Mouse (Mus musculus) ovary, adult 10 weeks (tissue): Measurements from ENCODE around the gene Srrm2. TPM values are rescaled to one million over a fixed set of nuclear protein-coding genes. Genes with fewer than 3 reads are reported as not detected.

Experiments
- polyA plus RNA-seq: library from polyadenylated mRNA; stranded (reverse); fragments of 350-450 nt; fragmentation: Illumina TruSeq; extraction: RNeasy Lipid Tissue Mini Kit (QIAGEN cat#74804); gene quantifications from one replicate; pipeline ENCODE4 v1.2.3, GENCODE M21; 2014

Gene Srrm2
- 111 TPM for polyA plus RNA-seq

DNA sequence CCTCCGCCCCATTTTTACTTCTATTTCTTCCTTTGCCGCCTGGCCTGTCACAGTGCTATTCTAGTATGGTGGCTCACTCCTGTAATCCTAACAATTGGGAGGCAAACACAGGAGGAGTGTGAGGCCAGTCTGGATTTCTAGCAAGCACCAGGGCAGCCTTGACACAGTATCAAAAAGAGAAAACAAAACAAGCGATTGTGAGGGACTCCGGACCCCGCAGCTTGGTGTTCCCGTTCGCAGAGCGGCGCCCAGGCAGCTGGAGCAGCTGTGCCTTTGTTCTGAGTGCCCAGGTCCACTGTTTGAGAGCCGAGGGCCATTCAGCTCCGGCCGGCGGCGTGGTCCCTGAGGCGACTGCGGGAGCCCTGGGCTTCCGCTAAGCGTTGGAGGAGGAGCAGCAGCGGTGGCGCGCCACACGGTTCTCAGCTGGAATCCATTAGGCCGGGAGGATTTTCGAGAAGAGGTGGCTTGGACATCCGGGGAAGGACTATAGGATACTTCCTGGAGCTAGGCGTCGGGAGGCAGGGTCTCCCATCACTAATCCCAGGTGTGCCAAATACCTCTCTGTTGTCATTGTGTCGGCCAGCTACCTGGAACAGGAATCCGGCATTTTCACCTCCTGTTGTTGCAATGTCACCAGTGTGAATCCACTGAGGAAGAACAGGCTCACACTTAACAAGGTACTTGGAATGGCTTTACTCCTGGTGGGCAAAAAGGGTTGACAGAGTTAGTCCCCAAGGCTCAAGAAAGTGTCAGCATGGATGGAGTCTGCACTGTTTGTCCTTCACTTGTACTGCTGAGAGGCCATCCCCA, at the start of gene Srrm2:
Gene Srrm2 (plus strand): TSS at position 264 of the 810 bp plus-strand sequence.

DNA sequence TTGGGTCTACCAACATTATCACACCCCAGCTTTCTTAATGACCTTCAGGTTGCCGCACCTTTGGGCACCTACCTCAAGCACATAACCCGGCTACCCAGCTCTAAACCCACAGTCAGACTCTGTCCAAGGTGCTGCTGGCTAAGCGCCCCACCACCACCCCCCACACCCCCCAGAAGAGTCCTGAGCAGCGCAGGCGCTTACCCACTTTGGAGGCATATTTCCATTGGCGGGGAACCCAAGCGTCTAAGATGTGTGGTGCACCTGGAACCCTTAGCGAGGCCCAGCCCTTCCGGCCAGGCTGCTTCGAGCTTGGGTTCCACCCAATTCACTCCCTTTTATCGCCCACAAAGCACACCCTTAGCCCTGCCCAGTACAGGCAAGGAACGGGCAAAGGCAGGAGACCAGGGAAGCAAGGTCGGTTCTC, 49.7 kb upstream of the Srrm2 start, which contains the start of gene Paqr4:
Gene Paqr4 (minus strand): TSS at position 270 of the 424 bp plus-strand sequence.

GRCm38 (mm10) chr17:23745301-23746251, 44.8 kb upstream of the Srrm2 start, which contains the start of gene Kremen2:
Gene Kremen2 (minus strand): TSS chr17:23745833.

DNA sequence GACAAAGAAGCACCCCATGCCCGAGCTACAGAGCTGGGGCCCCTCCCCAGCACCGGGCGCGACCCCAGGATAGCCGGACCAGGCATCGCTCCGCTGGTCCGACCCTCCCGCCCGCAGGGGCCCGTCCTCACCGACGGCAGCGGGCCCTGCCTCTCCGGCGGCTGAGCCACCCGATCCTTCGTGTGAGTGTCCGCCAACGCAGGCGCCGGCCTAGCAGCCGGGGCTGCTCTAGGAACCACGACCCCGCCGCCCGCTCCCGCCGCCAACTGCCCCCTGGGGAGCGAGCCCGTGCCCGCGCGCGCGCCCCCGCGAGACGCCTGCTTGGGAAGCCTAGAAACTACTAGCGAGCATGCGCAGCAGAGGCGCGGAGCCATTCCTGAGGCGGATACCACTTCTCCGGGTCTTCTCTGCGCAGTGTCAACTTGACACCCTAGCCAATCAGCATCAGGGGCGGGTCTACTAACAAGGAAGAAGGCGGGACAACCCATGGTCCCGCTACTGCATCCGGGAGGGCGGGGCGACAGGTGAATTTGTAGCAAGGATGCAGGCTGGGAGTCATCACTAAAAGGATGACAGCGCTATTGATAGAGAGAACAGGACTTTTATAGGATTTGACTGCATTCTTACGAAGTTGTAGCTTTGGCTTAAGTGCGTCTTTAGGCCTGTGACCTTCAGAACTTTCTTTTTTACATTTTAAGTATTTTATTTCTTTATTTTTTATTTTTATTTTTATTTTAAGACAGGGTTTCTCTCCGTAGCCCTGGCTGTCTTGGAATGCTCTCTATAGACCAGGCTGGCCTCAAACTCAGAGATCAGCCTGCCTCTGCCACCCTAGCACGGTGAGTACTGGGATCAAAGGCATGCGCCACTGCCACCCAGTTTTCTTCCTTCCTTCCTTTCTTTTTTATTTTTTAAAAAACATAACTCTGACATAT, 18.8 kb upstream of the Srrm2 start, which contains the start of gene Flywch1:
Gene Flywch1 (minus strand): TSS at position 319 of the 935 bp plus-strand sequence.

GRCm38 (mm10) chr17:23785561-23786471, 4.5 kb upstream of the Srrm2 start, which contains the start of gene Flywch2:
Gene Flywch2 (minus strand): TSS chr17:23786081.

GRCm38 (mm10) chr17:23829064-23829619, 38.8 kb downstream of the Srrm2 start, which contains the start of gene Elob:
Gene Elob (minus strand): TSS chr17:23829136.

GRCm38 (mm10) chr17:23836006-23836575, 45.8 kb downstream of the Srrm2 start, which contains the start of gene Prss33:
Gene Prss33 (minus strand): TSS chr17:23836056.

GRCm38 (mm10) chr17:23843812-23844273, 53.5 kb downstream of the Srrm2 start, which contains the start of the genes Prss32 and Prss41:
Gene Prss32 (plus strand): TSS chr17:23843855.
Gene Prss41 (minus strand): TSS chr17:23844172.

GRCm38 (mm10) chr17:23867756-23868155, 77.4 kb downstream of the Srrm2 start, which contains the start of gene Prss21:
Gene Prss21 (plus strand): TSS chr17:23868056.

Other genes with a start within 250 kb of the Srrm2 start
- gene Zfp213, start 226.3 kb upstream of the Srrm2 start, polyA plus RNA-seq = 1.5 TPM
- gene Zfp13, start 191.0 kb upstream of the Srrm2 start, polyA plus RNA-seq = not detected
- not detected for gene Zscan10, start 189.7 kb upstream of the Srrm2 start, polyA plus RNA-seq
- 0.26 TPM for gene Mmp25, start 145.3 kb upstream of the Srrm2 start, polyA plus RNA-seq
- not detected for gene Bicdl2, start 130.0 kb upstream of the Srrm2 start, polyA plus RNA-seq
- 3.5 TPM for gene Hcfc1r1, start 116.9 kb upstream of the Srrm2 start, polyA plus RNA-seq
- 3.6 TPM for gene Thoc6, start 116.7 kb upstream of the Srrm2 start, polyA plus RNA-seq
- not detected for gene Tnfrsf12a, start 113.1 kb upstream of the Srrm2 start, polyA plus RNA-seq
- not detected for gene Cldn6, start 111.3 kb upstream of the Srrm2 start, polyA plus RNA-seq
- gene Cldn9, start 106.5 kb upstream of the Srrm2 start, polyA plus RNA-seq = not detected
- not detected for gene 1520401A03Rik, start 67.7 kb upstream of the Srrm2 start, polyA plus RNA-seq
- 0.46 TPM for gene Pkmyt1, start 64.2 kb upstream of the Srrm2 start, polyA plus RNA-seq
- 2.0 TPM for gene Paqr4, start 49.7 kb upstream of the Srrm2 start, polyA plus RNA-seq
- gene Kremen2, start 44.7 kb upstream of the Srrm2 start, polyA plus RNA-seq = not detected
- 0.34 TPM for gene Flywch1, start 18.9 kb upstream of the Srrm2 start, polyA plus RNA-seq
- not detected for gene Flywch2, start 4.5 kb upstream of the Srrm2 start, polyA plus RNA-seq
- 18.7 TPM for gene Elob, start 38.6 kb downstream of the Srrm2 start, polyA plus RNA-seq
- gene Prss33, start 45.5 kb downstream of the Srrm2 start, polyA plus RNA-seq = not detected
- gene Prss32, start 53.3 kb downstream of the Srrm2 start, polyA plus RNA-seq = not detected
- gene Prss41, start 53.6 kb downstream of the Srrm2 start, polyA plus RNA-seq = not detected
- not detected for gene Prss21, start 77.5 kb downstream of the Srrm2 start, polyA plus RNA-seq
- 1.3 TPM for gene Dcpp1, start 90.3 kb downstream of the Srrm2 start, polyA plus RNA-seq
- not detected for gene Dcpp2, start 90.3 kb downstream of the Srrm2 start, polyA plus RNA-seq
- gene Dcpp3, start 126.9 kb downstream of the Srrm2 start, polyA plus RNA-seq = 4.1 TPM
- gene Sbp, start 151.1 kb downstream of the Srrm2 start, polyA plus RNA-seq = not detected
- gene Sbpl, start 164.7 kb downstream of the Srrm2 start, polyA plus RNA-seq = not detected
- 0.43 TPM for gene Prss30, start 190.0 kb downstream of the Srrm2 start, polyA plus RNA-seq
- gene Prss22, start 207.6 kb downstream of the Srrm2 start, polyA plus RNA-seq = not detected
- gene Prss27, start 247.6 kb downstream of the Srrm2 start, polyA plus RNA-seq = not detected